Mouse (Mus musculus) hindbrain, embryonic 10.5 days (tissue): ENCODE data around the gene Vangl1. TPM values are rescaled to one million over a fixed set of nuclear protein-coding genes. Genes with fewer than 3 reads are reported as not detected.

Experiments used
- DNase-seq: peaks from one replicate; pipeline ENCODE4 v3.0.0-alpha.2; 2017; ENCODE audit warnings: low spot score
- H3K27ac ChIP-seq: fragments of 300-500 bp; sonication (generic); 2 replicates; pipeline ENCODE4 v1.5.1; 2016; ENCODE audit warnings: mild to moderate bottlenecking, moderate library complexity
- H3K27me3 ChIP-seq: fragments of 300-500 bp; sonication (generic); 2 replicates; pipeline ENCODE4 v1.6.1; 2016; ENCODE audit warnings: mild to moderate bottlenecking; ENCODE audit not compliant: poor library complexity, insufficient read depth, severe bottlenecking
- H3K36me3 ChIP-seq: fragments of 300-500 bp; sonication (generic); 2 replicates; pipeline ENCODE4 v1.6.1; 2016; ENCODE audit warnings: mild to moderate bottlenecking, moderate library complexity
- H3K4me1 ChIP-seq: fragments of 300-500 bp; sonication (generic); replicated peaks from 2 replicates; pipeline ENCODE4 v1.6.1; 2016; ENCODE audit warnings: mild to moderate bottlenecking
- H3K4me3 ChIP-seq: fragments of 300-500 bp; sonication (generic); 2 replicates; pipeline ENCODE4 v1.5.1; 2016; ENCODE audit warnings: mild to moderate bottlenecking, moderate library complexity
- H3K9me3 ChIP-seq: fragments of 300-500 bp; sonication (generic); 2 replicates; pipeline ENCODE4 v1.6.1; 2016; ENCODE audit warnings: mild to moderate bottlenecking, moderate library complexity
- WGBS: fragments of 180-500 bp; shearing (Covaris S2); methylation state at CpG from one replicate; pipeline ENCODE4 v1.1.7; 2016; 5-methylcytosine and 5-hydroxymethylcytosine counted together
- polyA plus RNA-seq: library from polyadenylated mRNA; unstranded; fragments of >200 nt; fragmentation: Nextera tagmentation; extraction: Ambion mirVana; gene quantifications from 2 replicates; pipeline ENCODE4 v1.2.1, GENCODE M21; 2016

The Vangl1 gene
- polyA plus RNA-seq, 1 experiment from 2014 or later: 14.7 TPM

DNA sequence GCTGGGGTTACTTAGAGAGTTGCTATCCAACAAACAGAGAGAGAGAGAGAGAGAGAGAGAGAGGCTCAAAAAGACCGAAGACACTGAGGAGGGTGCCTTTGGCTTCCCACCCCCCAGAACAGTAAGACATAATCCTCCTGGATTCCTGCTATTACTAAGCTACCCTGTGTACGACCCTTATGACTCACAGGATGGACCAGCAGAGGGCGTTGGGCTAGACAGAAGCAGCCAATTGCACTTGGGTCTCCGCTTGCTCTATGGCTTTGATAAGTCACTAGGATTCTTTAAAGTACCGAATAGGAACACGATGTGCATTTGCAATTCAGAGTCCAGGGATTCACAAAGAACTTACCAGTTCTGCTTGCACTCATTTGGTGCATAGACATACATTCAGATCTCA lies 74.0 kb downstream of the Vangl1 start:
- peaks cover 16% of the 10 kb centered on the region for H3K4me1 ChIP-seq
- 71% methylated on average over 6 of the region's 6 CpGs for WGBS
- no peaks in the 10 kb centered on the region; the same call in 1 of the 2 replicates for H3K27me3 ChIP-seq
- no peak overlapping the region for H3K4me3 ChIP-seq
- no peaks in the 10 kb centered on the region for H3K36me3 ChIP-seq
- H3K27ac ChIP-seq: no peak overlapping the region
- DNase-seq: no peak
- H3K9me3 ChIP-seq: no peaks in the 10 kb centered on the region

GRCm38 (mm10) chr3:102128242-102128641 lies 76.3 kb downstream of the Vangl1 start:
- DNase-seq: no peak

GRCm38 (mm10) chr3:102127114-102127513 lies 77.4 kb downstream of the Vangl1 start:
- H3K9me3 ChIP-seq: no peaks in the 10 kb centered on the region
- no peaks in the 10 kb centered on the region for H3K27me3 ChIP-seq
- H3K27ac ChIP-seq: no peak overlapping the region
- H3K36me3 ChIP-seq: no peaks in the 10 kb centered on the region
- peaks cover 14% of the 10 kb centered on the region for H3K4me1 ChIP-seq
- H3K4me3 ChIP-seq: no peak overlapping the region
- 75% methylated on average over 2 of the region's 2 CpGs for WGBS
- no peak for DNase-seq

More at GRCm38 (mm10) chr3:102128242-102128641, 76.3 kb downstream of the Vangl1 start:
- Histone ChIP-seq H3K4me1 (peaks cover 14% of the 10 kb centered on the region), H3K27me3 (no peaks in the 10 kb centered on the region; the same call in 1 of the 2 replicates), H3K9me3 (no peaks in the 10 kb centered on the region), H3K4me3 (no peak overlapping the region), H3K36me3 (no peaks in the 10 kb centered on the region), H3K27ac (no peak overlapping the region)
- WGBS: 92% methylated on average over 2 of the region's 2 CpGs

- 31% methylated on average over 1 of the region's 1 CpGs for WGBS
- DNase-seq: no peak
- H3K4me3 ChIP-seq: no peak overlapping the region
These were observed 78.9 kb downstream of the Vangl1 start for GRCm38 (mm10) chr3:102125546-102125945.

DNA sequence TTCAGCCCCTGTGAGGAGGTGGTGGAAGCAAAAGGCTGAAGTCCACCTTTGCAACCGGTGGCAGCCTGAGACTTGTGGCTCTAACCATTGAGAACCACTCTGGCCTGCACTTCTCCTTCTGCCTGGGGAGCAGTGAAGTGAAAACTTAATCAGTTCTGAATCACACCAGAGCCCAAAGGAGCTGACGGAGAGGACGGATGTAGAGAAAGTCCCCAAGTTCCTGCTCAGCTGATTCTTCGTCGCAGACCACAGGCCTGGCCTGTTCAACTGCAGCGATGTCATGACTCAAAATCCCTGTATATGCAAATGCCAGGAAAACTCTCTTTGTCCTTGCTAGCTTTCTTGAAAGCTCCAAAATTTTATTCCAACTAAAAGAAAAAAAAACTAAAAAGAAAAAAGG lies 80.8 kb downstream of the Vangl1 start:
- H3K27me3 ChIP-seq: no peaks in the 10 kb centered on the region
- peaks cover 9% of the 10 kb centered on the region for H3K4me1 ChIP-seq
- H3K36me3 ChIP-seq: no peaks in the 10 kb centered on the region
- no peak overlapping the region for H3K27ac ChIP-seq
- H3K9me3 ChIP-seq: no peaks in the 10 kb centered on the region
- DNase-seq: no peak
- no peak overlapping the region for H3K4me3 ChIP-seq
- 83% methylated on average over 6 of the region's 6 CpGs for WGBS

More at GRCm38 (mm10) chr3:102125546-102125945, 78.9 kb downstream of the Vangl1 start:
- Histone ChIP-seq H3K27ac (no peak overlapping the region), H3K9me3 (no peaks in the 10 kb centered on the region), H3K36me3 (no peaks in the 10 kb centered on the region), H3K4me1 (peaks cover 9% of the 10 kb centered on the region), H3K27me3 (no peaks in the 10 kb centered on the region)

GRCm38 (mm10) chr3:102122046-102122445 lies 82.4 kb downstream of the Vangl1 start:
- H3K27me3 ChIP-seq: no peaks in the 10 kb centered on the region
- no peaks in the 10 kb centered on the region for H3K36me3 ChIP-seq
- peaks cover 9% of the 10 kb centered on the region for H3K4me1 ChIP-seq
- no peak overlapping the region for H3K27ac ChIP-seq
- WGBS: 76% methylated on average over 7 of the region's 7 CpGs
- no peaks in the 10 kb centered on the region for H3K9me3 ChIP-seq
- no peak overlapping the region for H3K4me3 ChIP-seq
- no peak for DNase-seq

GRCm38 (mm10) chr3:102120947-102121346 lies 83.5 kb downstream of the Vangl1 start:
- Histone ChIP-seq H3K27me3 (no peaks in the 10 kb centered on the region), H3K4me1 (peaks cover 6% of the 10 kb centered on the region), H3K9me3 (no peaks in the 10 kb centered on the region), H3K4me3 (no peak overlapping the region), H3K27ac (no peak overlapping the region), H3K36me3 (no peaks in the 10 kb centered on the region)
- DNase-seq: no peak

DNA sequence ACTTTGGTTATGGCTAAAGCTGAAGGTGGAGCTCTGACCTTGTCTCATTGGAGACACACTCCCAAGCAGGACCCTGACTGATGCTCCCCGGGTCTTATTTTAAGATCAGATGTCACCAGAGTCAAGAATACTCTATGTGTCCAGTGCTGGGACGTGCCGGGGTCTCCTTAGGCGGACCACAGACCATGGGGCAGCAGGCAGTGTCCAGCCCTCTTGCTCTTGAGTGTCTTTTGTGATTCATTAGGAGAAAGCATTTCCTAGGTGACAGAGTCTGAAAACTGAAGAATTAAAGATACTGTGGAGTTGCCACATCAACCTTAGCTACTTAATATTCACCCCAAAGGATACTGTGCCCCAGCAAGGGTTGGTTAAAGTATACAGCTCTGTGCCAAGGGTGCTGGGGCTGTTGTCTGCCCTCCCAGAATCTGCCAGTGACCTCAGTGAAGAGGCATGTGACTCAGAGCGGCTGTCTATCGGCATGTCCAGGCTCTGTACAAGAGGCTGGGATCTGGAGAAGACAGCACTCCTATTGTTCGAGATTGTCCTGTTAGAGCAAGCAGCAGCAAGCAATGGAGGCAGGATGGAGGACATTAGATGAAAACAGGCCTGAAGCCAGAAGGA lies 92.4 kb downstream of the Vangl1 start:
- H3K27ac ChIP-seq: 0 out of 2 replicates have a peak overlapping the region, but pooled peaks have one; percentile 30
- WGBS: 71% methylated on average over 7 of the region's 7 CpGs
- H3K4me3 ChIP-seq: no peak overlapping the region
- H3K27me3 ChIP-seq: no peaks in the 10 kb centered on the region
- no peaks in the 10 kb centered on the region for H3K9me3 ChIP-seq
- DNase-seq: no peak
- no peaks in the 10 kb centered on the region for H3K36me3 ChIP-seq
- H3K4me1 ChIP-seq: peaks cover 12% of the 10 kb centered on the region

- Histone ChIP-seq H3K4me3 (no peak overlapping the region), H3K27me3 (no peaks in the 10 kb centered on the region), H3K36me3 (no peaks in the 10 kb centered on the region), H3K27ac (no peak overlapping the region), H3K9me3 (no peaks in the 10 kb centered on the region), H3K4me1 (peaks cover 12% of the 10 kb centered on the region)
- DNase-seq: no peak
- WGBS: 84% methylated on average over 3 of the region's 3 CpGs
These were observed 96.3 kb downstream of the Vangl1 start for GRCm38 (mm10) chr3:102108201-102108600.

- WGBS: 78% methylated on average over 9 of the region's 9 CpGs
- Histone ChIP-seq H3K27ac (no peak overlapping the region), H3K36me3 (no peaks in the 10 kb centered on the region), H3K9me3 (no peaks in the 10 kb centered on the region), H3K27me3 (no peaks in the 10 kb centered on the region), H3K4me3 (no peak overlapping the region), H3K4me1 (peaks cover 14% of the 10 kb centered on the region)
- no peak for DNase-seq
These were observed 100.5 kb downstream of the Vangl1 start for GRCm38 (mm10) chr3:102103811-102104565.

Other genes starting within 250 kb of the Vangl1 start
- gene Nhlh2, start 194.6 kb downstream of the Vangl1 start, polyA plus RNA-seq: 64.1 and 152 TPM in 2 replicates
- 0.08 and 0.25 TPM in 2 replicates for gene Casq2, start 118.3 kb downstream of the Vangl1 start, polyA plus RNA-seq